Mouse (Mus musculus) liver, embryonic 14.5 days (tissue): ENCODE results near the gene Lhfpl2. TPM values are rescaled to one million over a fixed set of nuclear protein-coding genes. Genes with fewer than 3 reads are reported as not detected.

Source experiments
- ATAC-seq: fragments of 200-750 bp; cut with Nextera tagmentation; 2 replicates; pipeline ENCODE4 v1.8.0; 2017; ENCODE audit warnings: moderate number of reproducible peaks, mild to moderate bottlenecking, moderate library complexity; ENCODE audit not compliant: insufficient read depth
- DNase-seq, 3 experiments: peaks; one replicate each; pipeline ENCODE4 v3.0.0-alpha.2; 2012 to 2013; ENCODE audit warnings: low read depth in 3 of 3, low spot score in 3 of 3
- H3K27ac ChIP-seq: fragments of 300-500 bp; sonication (generic); 2 replicates; pipeline ENCODE4 v1.5.1; 2014; ENCODE audit warnings: moderate library complexity, mild to moderate bottlenecking, control low read depth, inconsistent platforms
- H3K27me3 ChIP-seq: fragments of 300-500 bp; sonication (generic); 2 replicates; pipeline ENCODE4 v1.6.1; 2014; ENCODE audit warnings: mild to moderate bottlenecking, low read length, moderate library complexity; ENCODE audit not compliant: control insufficient read depth, insufficient read depth
- H3K36me3 ChIP-seq: fragments of 300-500 bp; sonication (generic); replicated peaks from 2 replicates; pipeline ENCODE4 v1.6.1; 2014; ENCODE audit warnings: low read depth; ENCODE audit not compliant: control insufficient read depth, insufficient read depth
- H3K4me1 ChIP-seq, 2 experiments: fragments of 200-500 bp in 1 of 2; fragments of 300-500 bp in 1 of 2; sonication (generic) in 1 of 2; replicated peaks; 2 replicates each; pipeline ENCODE4 v1.6.1; 2012 to 2014; ENCODE audit warnings: antibody characterized with exemption in 1 of 2, inconsistent platforms in 1 of 2, low read length in 1 of 2; ENCODE audit not compliant: control insufficient read depth in 2 of 2, insufficient read depth in 2 of 2
- H3K4me2 ChIP-seq: fragments of 300-500 bp; sonication (generic); 2 replicates; pipeline ENCODE4 v1.6.1; 2014; ENCODE audit warnings: low read depth, mild to moderate bottlenecking, control low read depth, moderate library complexity
- H3K4me3 ChIP-seq, 2 experiments: fragments of 200-500 bp in 1 of 2; fragments of 300-500 bp in 1 of 2; sonication (generic) in 1 of 2; 2 replicates each; pipeline ENCODE4 v1.5.1; 2012 to 2014; ENCODE audit warnings: low read depth in 2 of 2, low read length in 2 of 2, mild to moderate bottlenecking in 2 of 2, control low read depth in 1 of 2, inconsistent platforms in 1 of 2, moderate library complexity in 1 of 2; ENCODE audit not compliant: insufficient read depth in 1 of 2
- H3K9ac ChIP-seq: fragments of 300-500 bp; sonication (generic); replicated peaks from 2 replicates; pipeline ENCODE4 v1.6.1; 2014; ENCODE audit warnings: mild to moderate bottlenecking, control low read depth, moderate library complexity
- H3K9me3 ChIP-seq: fragments of 300-500 bp; sonication (generic); 2 replicates; pipeline ENCODE4 v1.6.1; 2016; ENCODE audit warnings: low read length, mixed read lengths; ENCODE audit not compliant: control insufficient read depth
- CTCF ChIP-seq: IDR thresholded peaks from 2 replicates; pipeline ENCODE4 v1.5.1; 2016; ENCODE audit warnings: antibody characterized with exemption, low read depth, control low read depth
- EP300 ChIP-seq: IDR thresholded peaks from 2 replicates; pipeline ENCODE4 v1.6.1; 2016; ENCODE audit warnings: antibody characterized with exemption, low read depth
- WGBS: fragments of 180-500 bp; shearing (Covaris S2); extraction: QIAGEN DNeasy Blood & Tissue Kit; methylation state at CpG from one replicate; pipeline ENCODE4 v1.1.7; 2014; ENCODE audit not compliant: insufficient replicate concordance; 5-methylcytosine and 5-hydroxymethylcytosine counted together
- polyA plus RNA-seq, 2 experiments: library from polyadenylated mRNA; depleted of rRNA in 1 of 2; stranded (reverse) in 1 of 2; unstranded in 1 of 2; fragments of >200 nt; fragmentation: Nextera tagmentation in 1 of 2; extraction: Ambion mirVana in 1 of 2; gene quantifications; 2 replicates each; pipeline versions ENCODE4 v1.2.1 to v1.2.3; 2012 to 2014

Lhfpl2 gene
- polyA plus RNA-seq, 2 experiments, result 2.4 to 3.2 TPM

- H3K4me2 ChIP-seq, result no peak overlapping the region
- DNase-seq (no peak), ATAC-seq (no peak)
- no peak overlapping the region for H3K9ac ChIP-seq
- no peak for TF ChIP-seq EP300
- no peak for TF ChIP-seq CTCF
- no peaks in the 10 kb centered on the region for H3K4me1 ChIP-seq
- no peaks in the 10 kb centered on the region for H3K9me3 ChIP-seq
- no peaks in the 10 kb centered on the region for H3K36me3 ChIP-seq
- no peak overlapping the region for H3K27ac ChIP-seq
- H3K4me3 ChIP-seq, result no peak overlapping the region
- 59% methylated on average over 2 of the region's 2 CpGs for WGBS
- H3K27me3 ChIP-seq, result no peaks in the 10 kb centered on the region
These were observed 27.0 kb upstream of the Lhfpl2 start for GRCm38 (mm10) chr13:94030551-94030950.

- H3K27me3 ChIP-seq, result no peaks in the 10 kb centered on the region
- no peak overlapping the region for H3K9ac ChIP-seq
- H3K27ac ChIP-seq, result no peak overlapping the region
- no peak for TF ChIP-seq CTCF
- TF ChIP-seq EP300, result no peak
- no peak overlapping the region for H3K4me3 ChIP-seq
- no peak overlapping the region for H3K4me2 ChIP-seq
- 45% methylated on average over 6 of the region's 6 CpGs for WGBS
- no peaks in the 10 kb centered on the region for H3K9me3 ChIP-seq
- ATAC-seq (no peak), DNase-seq (no peak)
- H3K36me3 ChIP-seq, result no peaks in the 10 kb centered on the region
- H3K4me1 ChIP-seq, result peaks cover 0 to 1% of the 10 kb centered on the region in 2 experiments; a peak in 1 of 4 replicates
These were observed 20.1 kb upstream of the Lhfpl2 start for GRCm38 (mm10) chr13:94037313-94038051.

- ATAC-seq (no peak), DNase-seq (no peak)
These were observed 19.6 kb upstream of the Lhfpl2 start for GRCm38 (mm10) chr13:94038052-94038340.

GRCm38 (mm10) chr13:94050036-94050435 is 7.6 kb upstream of the Lhfpl2 start:
- Histone ChIP-seq H3K4me2 (no peak overlapping the region), H3K27me3 (peaks cover 3% of the 10 kb centered on the region; the same call in 1 of the 2 replicates), H3K27ac (no peak overlapping the region), H3K9me3 (no peaks in the 10 kb centered on the region), H3K36me3 (no peaks in the 10 kb centered on the region), H3K9ac (no peak overlapping the region), H3K4me3 (no peak overlapping the region), H3K4me1 (0 out of 4 replicates have a peak, but pooled peaks cover 0 to 2% of the 10 kb centered on the region in 2 experiments)
- WGBS, result 28% methylated on average over 7 of the region's 7 CpGs
- TF ChIP-seq CTCF, result no peak
- TF ChIP-seq EP300, result no peak
- no peak for ATAC-seq
- no peak for DNase-seq

More at GRCm38 (mm10) chr13:94038052-94038340, 19.6 kb upstream of the Lhfpl2 start:
- H3K27me3 ChIP-seq, result no peaks in the 10 kb centered on the region
- H3K9ac ChIP-seq, result no peak overlapping the region
- H3K27ac ChIP-seq, result no peak overlapping the region
- H3K4me2 ChIP-seq, result no peak overlapping the region
- no peaks in the 10 kb centered on the region for H3K9me3 ChIP-seq
- 22% methylated on average over 2 of the region's 2 CpGs for WGBS
- H3K4me3 ChIP-seq, result no peak overlapping the region
- TF ChIP-seq EP300 (no peak), CTCF (no peak)
- peaks cover 0 to 1% of the 10 kb centered on the region in 2 experiments; a peak in 1 of 4 replicates for H3K4me1 ChIP-seq
- H3K36me3 ChIP-seq, result no peaks in the 10 kb centered on the region

GRCm38 (mm10) chr13:94050782-94051181 is 6.8 kb upstream of the Lhfpl2 start:
- Histone ChIP-seq H3K27me3 (peaks cover 8% of the 10 kb centered on the region), H3K4me3 (no peak overlapping the region), H3K4me1 (0 out of 4 replicates have a peak, but pooled peaks cover 0 to 2% of the 10 kb centered on the region in 2 experiments), H3K9ac (no peak overlapping the region), H3K4me2 (no peak overlapping the region), H3K36me3 (no peaks in the 10 kb centered on the region), H3K9me3 (no peaks in the 10 kb centered on the region), H3K27ac (no peak overlapping the region)
- DNase-seq, result no peak
- no peak for ATAC-seq
- 69% methylated on average over 3 of the region's 3 CpGs for WGBS
- TF ChIP-seq EP300, result no peak
- no peak for TF ChIP-seq CTCF
